Mouse (Mus musculus): Measurements from ENCODE around the gene Hhat. TPM values are rescaled to one million over a fixed set of nuclear protein-coding genes. Genes with fewer than 3 reads are reported as not detected.

Hhat gene
- total RNA-seq, 2 experiments from 2014 or later, result 0.72 TPM

DNA sequence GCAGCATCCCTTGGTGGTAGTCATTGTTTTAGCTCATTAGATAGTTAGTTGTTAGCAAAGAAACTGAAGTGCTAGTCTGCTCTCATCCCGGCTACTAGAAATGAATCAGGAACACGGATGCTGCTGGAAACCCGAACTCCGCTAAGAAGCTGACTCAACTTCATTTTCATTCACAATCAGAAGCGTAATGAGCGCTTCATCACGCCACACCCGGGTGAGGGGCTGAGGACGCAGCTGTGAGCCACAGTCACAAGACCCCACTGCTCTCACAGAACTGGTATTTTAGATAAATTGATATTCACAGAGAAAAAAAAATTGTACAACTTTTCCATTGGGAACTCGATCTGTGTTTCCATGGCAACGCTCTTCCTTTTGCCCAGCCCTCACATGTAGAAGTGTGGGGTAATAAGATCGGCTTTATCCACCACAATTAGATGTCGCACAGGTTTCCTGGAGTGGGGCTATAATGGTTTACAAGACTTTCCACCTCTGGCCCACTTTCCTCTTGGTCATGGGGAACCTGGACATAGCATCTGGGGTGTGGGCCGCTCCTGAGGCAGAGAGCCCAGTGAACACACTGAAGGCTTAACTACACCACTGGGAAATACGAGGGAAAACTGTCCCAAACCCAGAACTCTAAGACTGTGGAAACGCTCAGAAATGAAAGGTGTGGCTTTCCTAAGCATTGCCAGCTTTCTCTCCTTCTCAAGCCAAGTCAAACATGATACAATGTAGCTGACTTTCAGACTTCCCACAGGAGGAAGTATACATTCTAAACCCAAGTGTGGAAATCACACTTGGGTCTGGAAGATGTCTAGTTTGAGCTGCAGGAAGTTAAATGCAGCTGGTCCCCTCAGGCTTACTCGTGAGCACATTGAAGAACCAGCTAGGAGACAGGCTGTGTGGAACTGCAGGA lies 14.3 kb upstream of the Hhat start:
- no peak for DNase-seq

DNA sequence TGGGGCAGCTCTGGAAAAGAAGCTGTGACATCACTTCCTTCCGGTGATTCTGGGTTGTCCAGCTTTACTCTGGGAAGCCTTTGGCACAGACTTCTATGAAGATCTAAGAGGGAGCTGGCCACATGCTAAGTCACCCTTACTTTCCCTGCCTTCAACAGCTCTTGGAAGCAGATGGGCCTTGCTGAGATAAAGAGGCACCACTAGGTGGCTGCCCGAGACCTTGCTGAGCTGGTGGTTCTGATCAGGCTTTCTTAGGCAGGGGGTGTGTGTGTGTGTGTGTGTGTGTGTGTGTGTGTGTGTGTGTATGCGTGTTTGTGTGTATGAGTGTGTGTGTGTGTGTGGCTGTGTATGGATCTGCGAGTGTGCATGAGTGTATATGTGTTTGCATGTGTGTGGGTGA lies 13.4 kb upstream of the Hhat start:
- peak; percentile 40 for DNase-seq

DNA sequence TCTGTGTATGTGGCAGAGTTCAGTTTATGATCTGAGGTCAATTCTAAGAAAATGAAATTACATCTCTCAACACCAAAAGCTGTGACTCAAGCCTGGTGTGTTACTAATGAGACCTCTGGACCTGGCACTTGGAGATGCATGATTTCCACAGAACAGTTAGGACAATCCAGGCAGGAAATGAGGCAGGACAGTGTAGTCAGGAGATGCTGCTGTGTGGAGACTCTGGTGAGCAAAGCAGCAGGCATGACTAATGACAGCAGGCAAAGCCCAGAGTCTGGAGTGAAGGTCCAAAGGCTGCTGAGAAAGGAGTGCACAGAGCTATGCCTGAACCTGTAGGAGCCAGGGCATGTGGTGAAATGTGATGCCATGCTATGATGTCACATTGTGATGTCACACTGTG lies 10.2 kb upstream of the Hhat start:
- DNase-seq, result no peak

DNA sequence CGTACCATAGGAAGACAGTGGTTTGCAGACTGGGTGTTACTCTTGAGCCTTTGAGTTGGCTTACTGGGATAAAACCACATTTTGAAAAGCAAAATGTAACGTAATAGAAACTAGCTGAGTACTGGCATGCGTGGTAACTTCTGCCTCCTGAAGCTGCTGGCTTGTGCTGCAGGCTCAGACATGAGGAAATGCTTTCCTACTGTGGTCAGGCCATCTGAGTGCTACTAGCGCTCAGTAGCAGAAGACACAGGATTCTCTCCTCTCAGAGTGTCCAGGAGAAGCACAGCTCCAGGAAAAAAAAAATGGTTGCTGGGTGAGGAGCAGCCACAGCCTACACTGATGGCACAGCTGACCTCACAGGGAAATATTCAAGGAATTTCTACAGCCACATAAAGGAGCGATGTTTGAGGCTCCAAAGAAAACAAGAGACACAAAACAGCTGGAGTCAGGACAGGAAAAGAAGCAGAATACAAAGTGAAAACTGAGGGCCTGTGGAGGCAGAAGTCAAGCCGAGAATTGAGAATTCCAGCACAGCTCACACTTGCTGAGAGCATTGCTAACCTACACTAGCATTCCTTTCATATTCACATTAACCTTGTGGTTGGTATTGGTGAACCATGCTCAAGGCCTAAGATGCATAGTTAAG lies 8.0 kb upstream of the Hhat start:
- DNase-seq, result no peak

DNA sequence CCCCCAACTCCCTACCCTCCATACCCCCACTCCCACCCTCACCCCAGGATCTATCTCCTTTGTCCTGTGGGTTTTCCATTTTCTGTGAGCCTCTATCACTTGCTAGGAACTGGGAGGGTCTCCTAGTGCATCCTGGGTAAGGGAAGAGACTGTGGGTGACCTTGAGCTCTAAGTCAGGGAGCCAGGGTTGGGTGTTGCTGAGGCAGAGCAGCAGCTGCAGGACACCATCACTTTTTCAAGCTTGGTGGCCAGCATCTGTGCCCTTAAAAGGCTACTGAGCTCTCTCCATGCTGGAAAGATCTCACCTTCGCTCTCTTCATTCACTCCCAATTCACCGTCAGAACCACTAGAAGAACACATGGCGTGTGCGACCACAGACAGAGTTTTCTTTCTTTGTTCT lies 7.2 kb upstream of the Hhat start:
- no peak for DNase-seq

DNA sequence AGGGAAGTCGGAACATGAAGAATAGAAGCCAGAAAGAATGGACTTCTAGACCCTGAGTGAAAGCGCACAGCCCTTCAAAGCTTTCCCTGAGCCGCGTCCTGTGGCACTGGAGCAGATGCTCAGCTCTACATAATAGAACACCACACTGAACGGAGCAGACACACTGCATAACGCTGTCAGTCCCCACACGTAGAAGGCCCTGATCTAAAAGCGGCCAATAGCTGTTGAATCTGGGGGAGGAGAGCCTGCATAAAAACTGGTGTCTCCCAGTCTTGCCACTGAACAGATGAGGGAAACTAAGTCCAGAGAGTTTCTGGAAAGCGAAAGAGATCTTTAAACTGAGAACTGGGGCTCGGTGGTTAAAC lies 911 bp downstream of the Hhat start:
- DNase-seq, result no peak

DNA sequence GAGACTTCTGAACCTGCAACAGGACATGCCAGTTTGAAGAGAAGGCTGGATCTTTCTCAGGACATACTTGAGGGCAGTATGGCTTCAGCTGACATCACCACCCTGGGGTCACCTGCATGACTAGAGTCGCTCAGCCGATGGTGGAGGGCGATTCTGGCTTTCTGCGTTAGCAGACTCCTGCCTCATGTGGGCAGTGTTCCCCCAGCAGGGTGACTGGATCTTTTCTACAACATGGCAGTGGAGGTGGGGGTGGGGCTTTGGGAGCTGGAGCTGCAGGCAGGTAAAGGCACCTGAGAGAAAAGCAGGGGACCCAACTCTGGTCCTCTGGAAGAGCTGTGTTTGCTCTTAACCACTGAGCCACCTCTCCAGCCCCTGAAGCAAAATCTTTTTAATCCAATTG lies 5.5 kb downstream of the Hhat start:
- DNase-seq, result no peak

DNA sequence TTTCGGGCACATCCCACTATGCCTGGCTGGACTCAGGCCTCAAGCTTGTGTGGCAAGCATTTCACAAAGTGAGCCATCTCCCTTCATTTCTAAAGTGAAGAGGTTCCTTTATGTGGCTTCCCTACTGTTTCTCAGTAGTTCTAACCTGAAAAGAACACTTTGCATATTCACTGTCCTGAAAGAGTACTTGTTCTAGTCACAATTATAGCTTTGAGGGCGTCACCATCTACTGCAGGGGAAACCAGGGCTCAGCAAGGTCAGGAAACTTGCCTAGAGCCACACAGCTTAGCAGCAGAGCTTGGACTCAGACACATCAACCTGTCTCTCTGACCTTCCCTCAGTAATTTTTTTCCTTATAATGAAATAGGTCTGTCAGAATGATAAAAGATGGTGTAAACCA lies 6.5 kb downstream of the Hhat start:
- DNase-seq, result no peak

DNA sequence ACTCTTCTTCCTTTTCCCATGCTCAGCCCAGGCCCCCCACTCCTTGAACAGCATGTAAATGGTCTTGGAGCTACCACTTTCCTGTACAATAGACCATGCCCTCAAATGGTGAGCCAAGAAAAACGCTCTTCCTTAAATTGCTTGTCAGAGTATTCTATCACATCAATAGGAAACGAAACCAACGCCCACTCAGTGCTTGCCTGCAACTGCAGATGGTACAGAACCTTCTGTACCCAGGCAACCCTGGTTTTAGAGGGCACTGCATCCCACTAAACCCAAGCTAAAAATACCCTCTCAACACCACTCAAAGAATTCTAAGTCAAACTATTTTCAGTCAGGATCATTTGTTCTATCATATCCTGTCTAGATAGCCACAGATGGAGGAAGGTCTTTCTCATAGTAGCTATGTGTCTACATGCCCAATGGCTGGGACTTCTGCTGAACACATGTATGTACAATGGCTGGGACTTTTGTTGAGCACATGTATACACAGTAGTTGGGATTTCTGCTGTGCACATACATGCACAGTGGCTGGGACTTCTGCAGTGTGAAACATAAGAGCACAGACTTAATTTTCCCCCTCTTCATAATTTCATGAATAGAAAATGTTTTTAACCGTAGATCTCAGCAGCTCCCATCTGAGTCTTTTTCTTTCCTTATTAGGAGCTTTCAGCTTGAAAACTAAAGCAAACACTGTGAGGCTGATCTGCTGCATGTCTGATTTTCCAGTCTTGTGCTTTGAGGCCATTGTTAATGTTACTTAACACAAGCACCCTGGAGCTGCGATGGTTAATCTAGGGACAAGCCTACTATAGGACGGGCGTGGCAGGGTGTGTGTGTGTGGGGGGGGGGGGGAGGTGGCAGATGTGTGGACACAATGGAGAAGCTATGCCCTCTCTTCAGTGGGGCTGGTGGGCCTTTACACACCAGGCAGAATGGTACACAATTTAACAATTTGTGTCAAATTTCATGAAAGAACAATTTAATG lies 7.8 kb downstream of the Hhat start:
- DNase-seq, result peak; percentile 24

DNA sequence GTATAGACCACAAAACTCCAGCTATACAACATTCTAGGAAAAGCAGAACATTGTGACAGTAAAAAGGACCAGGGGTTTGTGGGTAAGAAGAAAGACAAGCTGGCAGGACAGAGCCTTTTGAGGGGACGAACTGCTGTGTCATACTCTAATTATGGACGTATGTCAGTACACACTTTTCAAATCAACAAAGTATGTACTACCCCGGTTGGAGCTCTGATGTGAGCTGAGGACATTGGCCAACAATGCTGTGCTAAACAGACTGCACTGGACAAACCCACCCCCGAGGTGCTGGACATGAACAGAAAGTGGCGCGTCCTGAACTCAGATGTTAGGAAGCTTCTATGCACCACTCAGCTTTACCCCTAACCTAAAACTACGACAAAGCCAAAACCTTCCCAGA lies 14.3 kb downstream of the Hhat start:
- DNase-seq, result no peak

DNA sequence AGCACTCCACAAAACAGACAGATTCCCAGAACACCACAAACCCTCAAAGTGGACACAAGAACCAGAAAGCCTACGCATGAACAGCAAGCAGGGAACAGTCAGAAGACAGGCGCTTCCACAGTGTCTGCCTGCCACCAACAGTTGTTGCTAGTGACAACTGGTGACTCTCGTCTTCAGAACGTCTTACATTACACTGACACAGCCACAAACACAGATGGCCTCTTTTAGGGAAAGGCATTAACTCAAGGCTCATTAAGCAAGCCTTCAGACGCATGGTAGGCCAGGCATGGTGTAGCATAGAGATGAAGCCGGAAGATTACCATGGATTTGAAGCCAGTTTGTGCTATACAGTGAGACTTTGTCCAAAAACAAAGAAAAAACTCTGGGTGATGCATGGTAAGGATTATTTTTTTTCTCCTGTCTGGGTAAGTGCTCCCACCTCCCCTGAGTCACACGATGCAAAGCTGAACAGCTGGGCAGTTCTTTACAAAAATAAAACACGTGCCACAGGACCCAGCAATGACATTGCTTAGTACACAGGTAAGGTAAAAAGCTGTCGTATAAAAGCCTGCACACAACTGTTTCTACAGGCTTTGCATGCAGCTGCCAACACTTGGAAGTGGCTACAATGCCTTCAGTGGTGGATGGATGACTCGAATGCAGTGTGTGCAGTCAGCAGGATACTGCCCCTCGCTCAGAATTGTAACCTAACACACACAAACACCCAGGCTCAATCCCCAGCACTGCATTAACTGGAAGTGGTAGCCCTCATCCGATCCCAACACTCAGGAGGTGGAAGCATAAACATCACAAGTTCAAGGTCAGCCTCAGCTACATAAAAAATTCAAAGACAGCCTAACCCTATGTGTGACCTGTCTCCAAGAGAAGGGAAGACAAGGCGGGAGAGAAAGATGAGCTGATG lies 15.1 kb downstream of the Hhat start:
- no peak for DNase-seq

DNA sequence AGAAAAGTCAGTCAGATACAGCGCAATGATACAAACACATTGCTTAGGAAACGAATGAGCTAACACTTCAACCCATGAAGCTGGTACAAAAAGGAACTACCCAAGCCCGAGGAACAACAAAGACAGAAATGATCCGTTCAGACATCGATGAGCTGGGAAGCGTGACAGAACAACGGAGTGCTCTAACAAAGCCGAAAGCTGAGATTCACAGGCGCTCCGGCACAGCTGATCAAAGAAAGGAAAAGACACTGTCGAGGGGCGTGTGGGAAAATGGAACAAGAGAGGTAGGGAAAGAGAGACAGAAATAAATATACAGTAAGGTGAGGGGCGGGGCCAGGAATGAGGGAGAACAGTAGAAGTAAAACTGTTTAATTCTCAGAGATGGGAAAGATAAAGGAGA lies 15.8 kb downstream of the Hhat start:
- DNase-seq, result no peak

DNA sequence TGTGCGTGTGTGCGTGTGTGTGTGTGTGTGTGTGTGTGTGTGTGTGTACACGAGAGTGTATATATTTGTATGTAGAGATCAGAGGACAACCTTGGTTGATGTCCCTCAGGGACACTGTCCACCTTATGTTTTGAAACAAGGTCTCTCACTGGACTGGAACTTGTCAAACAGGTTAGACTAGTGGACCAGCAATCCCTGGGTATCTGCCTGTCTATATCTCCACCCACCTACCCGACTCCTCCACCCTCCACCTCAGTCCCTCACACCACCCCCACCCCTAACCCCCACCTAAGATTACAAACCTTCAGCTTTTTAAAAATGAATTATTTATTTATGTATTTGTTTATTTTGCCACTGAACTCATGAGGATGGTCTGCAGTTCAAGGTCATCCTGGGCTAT lies 16.8 kb downstream of the Hhat start:
- DNase-seq, result no peak

DNA sequence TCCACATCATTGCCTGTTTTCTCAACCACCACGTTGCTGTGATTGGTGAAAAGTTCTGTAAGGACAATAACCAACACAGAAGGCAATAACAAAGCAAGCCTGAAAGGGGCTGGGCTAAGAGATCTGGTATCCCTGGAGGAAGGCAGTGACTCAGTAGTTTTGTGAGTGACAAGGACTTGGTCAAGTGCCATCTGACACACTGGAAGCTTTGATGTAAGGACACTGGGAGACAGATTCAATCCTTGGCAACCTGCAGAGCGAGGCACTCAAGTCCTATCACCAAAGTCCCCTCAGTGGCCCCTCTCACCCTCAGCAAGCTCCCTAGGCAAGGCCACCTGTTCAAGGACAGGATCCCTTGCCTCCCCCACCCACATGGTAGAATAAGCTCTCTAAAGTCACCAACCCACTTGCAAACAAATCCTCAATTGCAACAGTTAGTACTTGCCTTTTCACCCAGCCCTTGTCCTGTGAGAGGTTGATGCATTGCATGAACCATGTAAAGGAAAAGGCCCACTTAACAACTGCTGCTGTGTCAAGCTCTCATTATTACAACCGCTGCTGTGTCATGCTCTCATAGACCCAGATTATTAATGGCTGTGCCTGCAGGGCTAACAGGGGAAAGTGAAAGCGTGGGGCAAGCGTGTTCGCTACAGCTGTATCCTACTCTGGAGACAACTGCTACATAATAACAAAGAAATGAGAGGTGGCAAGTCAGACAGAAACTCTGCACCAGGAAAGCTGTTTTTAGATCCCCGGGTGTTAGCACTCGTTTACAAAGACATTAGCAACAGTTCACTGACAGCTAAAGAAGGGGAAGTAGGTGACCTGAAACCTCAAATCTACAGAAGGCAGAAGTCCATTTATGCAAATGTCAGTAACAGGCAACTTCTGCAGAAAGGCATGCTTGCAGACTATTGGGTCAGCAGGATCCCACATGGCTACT lies 18.1 kb downstream of the Hhat start:
- no peak for DNase-seq

DNA sequence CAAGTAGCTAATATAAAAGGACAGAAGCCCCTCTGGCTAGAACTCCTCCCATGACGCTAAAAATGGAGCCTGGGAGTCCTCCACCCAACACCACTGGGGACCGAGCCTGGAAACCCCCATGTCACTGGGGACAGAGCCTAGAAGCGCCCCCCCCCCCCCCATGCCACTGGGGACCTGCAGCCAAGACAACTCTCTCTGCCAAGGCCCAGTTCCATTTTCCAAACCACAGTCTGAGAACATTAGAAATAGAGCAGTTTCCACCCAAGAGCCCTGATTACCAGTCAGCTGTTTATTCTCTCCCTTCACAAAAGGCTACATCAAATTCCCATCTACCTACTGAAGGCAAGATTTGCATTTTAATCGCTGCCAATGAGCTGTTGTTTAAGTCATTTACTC lies 21.0 kb downstream of the Hhat start:
- no peak for DNase-seq

DNA sequence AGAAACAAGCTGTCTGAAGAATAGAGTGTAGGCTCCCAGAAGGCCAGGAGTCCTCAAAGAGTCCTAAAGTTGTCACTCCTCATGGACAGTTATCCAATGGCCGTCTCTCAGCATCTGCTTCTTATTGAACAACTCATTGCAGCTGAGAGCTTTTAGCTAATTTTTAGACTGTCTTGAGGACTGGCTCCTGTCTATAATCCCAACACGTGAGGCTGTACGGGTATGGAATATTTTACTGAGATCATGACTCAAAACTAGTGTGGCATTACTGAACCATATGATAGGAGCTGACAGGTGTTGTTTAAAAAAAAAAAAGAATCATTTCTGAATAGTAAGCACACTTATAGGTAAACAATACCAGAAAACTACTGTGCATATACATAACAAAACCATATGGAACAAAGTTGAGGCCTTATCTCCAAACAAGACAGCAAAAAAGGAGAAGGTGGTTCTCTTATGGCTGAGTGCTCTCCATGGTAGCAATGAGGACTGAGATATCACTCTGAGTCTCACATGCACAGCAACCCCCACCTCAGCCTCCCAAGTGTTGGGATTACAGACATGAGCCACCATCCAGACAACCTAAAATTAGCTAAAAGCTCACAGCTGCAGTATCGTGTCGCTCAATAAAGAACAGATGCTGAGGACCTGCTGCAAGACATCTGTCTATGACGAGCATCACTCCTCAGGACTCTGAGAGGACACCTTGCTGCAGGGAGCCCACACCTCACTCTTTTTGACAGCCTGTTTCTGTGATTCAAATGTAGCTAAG lies 21.6 kb downstream of the Hhat start:
- DNase-seq, result no peak

DNA sequence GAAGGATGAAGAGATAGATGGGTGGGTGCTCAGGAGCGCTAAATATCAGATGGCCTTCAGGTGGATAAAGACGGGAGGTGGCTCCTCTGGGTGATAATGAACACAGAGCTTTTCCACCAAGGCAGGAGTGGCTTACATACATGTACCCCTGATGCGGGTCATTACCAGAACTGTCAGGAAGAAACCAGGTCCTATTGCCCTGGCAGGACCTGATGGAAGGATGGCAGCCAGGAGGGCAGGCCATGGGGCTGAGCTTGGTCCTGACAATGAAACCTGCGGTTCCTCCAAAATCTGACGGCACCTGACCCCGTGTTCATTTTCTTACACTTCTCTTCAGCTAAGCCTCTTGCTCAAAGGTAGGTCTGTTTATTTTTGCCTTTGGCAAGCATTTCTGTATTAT lies 24.8 kb downstream of the Hhat start:
- no peak for DNase-seq

DNA sequence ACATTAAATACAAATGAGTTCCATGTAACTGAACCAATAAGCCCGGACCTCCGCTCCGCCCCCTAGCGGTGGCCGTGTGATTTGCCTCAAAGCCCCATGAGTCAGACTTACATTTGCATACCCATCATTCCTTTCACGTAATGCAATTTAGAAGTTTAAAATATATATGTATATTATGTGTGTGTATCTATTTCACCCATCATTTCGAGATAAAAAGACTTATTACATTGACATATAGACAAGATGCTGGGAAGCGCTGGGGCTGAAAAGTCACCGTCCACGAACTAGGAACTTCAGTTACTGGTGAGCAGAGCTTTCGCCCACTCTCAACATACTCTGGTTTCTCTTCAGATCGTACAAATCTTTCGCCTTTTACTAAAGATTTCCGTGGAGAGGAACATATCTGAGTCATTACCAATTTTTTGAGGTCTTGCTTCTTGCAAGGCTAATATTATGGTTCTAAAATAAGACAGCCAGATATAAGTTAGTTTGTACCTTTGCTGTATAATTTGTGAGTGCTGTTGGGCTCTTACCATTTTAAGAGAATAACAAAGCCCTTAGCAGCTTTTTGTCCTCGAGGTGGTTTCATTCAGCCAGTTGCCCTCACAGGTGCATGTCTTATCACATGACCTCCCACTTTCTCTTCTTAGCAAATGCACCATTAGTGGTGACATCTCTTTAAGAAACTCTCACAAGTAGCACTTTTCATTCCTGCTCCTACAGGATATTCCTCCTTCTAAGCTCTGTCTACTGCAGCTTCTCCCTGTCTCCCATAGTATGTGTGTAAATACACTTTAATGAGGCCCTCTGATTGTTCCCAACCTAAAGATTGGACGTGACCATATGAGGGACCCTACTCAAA lies 25.6 kb downstream of the Hhat start:
- DNase-seq, result no peak

DNA sequence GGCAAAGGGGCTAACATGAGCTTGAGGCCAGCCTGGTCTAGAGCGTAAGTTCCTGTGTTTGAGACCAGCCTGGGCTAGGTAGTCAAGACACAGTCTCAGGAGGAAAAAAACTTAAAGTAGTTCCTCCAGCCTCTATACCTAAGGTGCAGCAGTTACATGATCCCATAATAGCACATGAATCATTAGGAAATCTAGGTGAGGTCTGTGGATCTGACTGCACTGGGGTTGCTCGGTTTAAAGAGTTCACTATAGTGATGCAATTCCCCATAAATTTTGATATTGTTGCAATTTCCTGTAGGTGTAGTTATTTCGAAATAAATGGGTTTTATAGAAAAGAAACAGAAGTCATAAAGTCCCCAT lies 26.2 kb downstream of the Hhat start:
- no peak for DNase-seq

All from gastrocnemius, postnatal 25 days (tissue).